Mouse (Mus musculus): Measurements from ENCODE around the gene Lrrtm4. TPM values are rescaled to one million over a fixed set of nuclear protein-coding genes. Genes with fewer than 3 reads are reported as not detected.

Gene Lrrtm4
- 0.79 and 2.0 TPM in 2 replicates for polyA plus RNA-seq (2016; fragmentation: Nextera tagmentation; extraction: Ambion mirVana)

DNA sequence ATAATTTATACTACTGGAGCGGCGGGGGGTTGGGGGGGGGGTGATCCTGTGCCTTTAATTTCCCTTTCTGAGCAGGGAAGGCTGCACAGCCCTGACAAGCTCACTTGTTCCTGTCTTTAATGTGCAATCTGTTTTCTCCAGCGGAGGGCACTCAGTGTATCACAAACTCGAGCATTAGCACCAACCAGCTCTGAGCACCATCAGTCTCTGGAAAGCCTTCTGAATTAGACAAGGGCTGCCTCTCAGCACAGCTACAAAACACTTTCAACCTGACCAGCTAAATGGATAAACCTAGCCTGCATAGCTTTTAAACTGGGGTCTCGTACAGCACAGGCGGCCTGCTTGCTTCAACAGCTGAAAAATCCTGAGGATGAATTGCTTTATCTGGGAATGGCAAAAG lies at the start of gene Lrrtm4:
Gene Lrrtm4 (plus strand): TSS at position 113 of the 400 bp plus-strand sequence.
- Histone ChIP-seq H3K27ac (replicated peaks) (0 out of 2 replicates have a peak within 1 kb of the TSS, but pooled peaks have one; percentile 46), H3K27me3 (ENCODE audit: low read depth, poor library complexity, severe bottlenecking) (no peaks in the 10 kb centered on the region), H3K36me3 (no peaks in the 10 kb centered on the region), H3K9me3 (replicated peaks) (no peaks in the 10 kb centered on the region), H3K4me1 (peaks cover 6% of the 10 kb centered on the region), H3K4me3 (peak within 1 kb of the TSS; percentile 54)
- DNase-seq (ENCODE audit: low spot score) = peak; percentile 38
- 10% methylated on average over 6 of the region's 6 CpGs for WGBS

DNA sequence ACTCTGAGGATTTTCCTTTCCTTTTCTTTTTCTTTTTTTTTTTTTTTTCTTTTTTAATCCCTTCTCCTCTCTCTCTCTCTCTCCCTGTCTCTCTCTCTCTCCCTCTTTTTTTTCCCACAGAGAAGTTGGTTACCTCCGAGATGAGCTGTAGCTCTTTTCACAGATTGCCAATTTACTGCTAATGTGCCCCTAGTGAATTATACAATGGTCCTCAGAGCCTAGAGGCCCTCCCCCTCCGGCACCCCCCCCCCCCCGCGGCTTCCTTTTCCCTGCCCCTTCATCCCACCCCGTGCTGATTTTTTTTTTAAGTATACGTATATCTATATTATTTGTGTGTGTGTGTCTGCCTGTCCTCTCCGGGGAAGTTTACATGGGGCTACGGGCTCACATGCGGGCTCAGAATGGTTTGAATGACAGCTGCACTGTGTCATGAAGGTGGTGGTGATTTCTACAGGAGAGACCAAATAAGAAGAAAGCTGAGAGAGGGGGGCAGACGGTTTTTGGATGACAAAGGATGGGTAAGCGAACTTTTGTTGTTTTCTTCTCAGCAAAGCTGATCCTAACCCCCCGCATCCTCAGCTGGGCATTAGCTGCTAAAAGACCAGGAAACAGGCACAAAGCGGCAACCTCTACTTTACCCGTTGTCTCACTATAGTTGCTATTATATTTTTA lies 648 bp downstream of the Lrrtm4 start:
- 2% methylated on average over 13 of the region's 14 CpGs for WGBS
- H3K4me3 ChIP-seq = peak overlapping the region; percentile 54
- no peaks in the 10 kb centered on the region for H3K36me3 ChIP-seq
- no peaks in the 10 kb centered on the region for H3K9me3 ChIP-seq (replicated peaks)
- no peaks in the 10 kb centered on the region for H3K27me3 ChIP-seq (ENCODE audit: low read depth, poor library complexity, severe bottlenecking)
- 0 out of 2 replicates have a peak overlapping the region, but pooled peaks have one; percentile 46 for H3K27ac ChIP-seq (replicated peaks)
- DNase-seq (ENCODE audit: low spot score) = peak; percentile 33
- H3K4me1 ChIP-seq = peaks cover 6% of the 10 kb centered on the region

DNA sequence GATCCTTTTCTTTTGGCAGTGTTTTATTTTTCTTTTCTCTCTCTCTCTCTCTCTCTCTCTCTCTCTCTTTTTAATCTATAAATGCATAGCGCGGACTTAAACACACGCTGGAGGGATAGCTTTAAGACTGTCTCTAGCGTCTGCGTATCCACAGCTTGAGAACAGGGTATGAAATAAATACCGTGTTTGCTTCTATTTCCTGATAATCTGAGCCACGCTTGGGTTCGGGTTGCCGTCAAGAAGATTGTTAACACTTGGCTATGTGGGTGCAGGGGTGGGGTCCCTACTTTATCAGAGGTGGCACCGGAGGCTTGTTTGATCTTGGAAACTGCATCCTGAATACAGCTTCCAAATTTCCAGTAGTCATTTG lies 1.2 kb downstream of the Lrrtm4 start:
- 8% methylated on average over 10 of the region's 10 CpGs for WGBS
- no peak for DNase-seq (ENCODE audit: low spot score)
- Histone ChIP-seq H3K27me3 (ENCODE audit: low read depth, poor library complexity, severe bottlenecking) (no peaks in the 10 kb centered on the region), H3K27ac (replicated peaks) (0 out of 2 replicates have a peak overlapping the region, but pooled peaks have one; percentile 46), H3K4me3 (peak overlapping the region; percentile 54), H3K36me3 (no peaks in the 10 kb centered on the region), H3K4me1 (peaks cover 6% of the 10 kb centered on the region), H3K9me3 (replicated peaks) (no peaks in the 10 kb centered on the region)

DNA sequence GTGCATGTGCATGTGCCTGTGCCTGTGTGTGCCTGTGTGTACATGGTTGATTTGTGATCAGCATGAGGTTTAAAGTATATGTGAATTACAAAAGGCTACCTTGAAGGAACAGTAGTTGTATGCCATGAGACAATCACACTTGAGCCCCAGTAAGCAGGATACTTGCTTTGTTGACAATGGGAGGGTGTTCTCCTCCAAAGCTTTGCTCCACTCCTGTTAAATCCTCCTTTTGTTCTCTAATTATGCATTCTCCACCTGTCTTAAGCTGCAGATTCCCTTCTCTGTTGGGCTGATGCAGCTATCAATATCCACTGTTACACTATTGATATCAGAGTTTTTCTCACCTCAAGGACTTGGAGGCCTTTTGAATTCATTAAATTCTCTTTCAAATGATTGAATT lies 38.2 kb downstream of the Lrrtm4 start:
- Histone ChIP-seq H3K4me3 (no peak overlapping the region), H3K36me3 (no peaks in the 10 kb centered on the region), H3K4me1 (no peaks in the 10 kb centered on the region), H3K27me3 (ENCODE audit: low read depth, poor library complexity, severe bottlenecking) (no peaks in the 10 kb centered on the region), H3K27ac (replicated peaks) (no peak overlapping the region), H3K9me3 (replicated peaks) (no peaks in the 10 kb centered on the region)
- no peak for DNase-seq (ENCODE audit: low spot score)

DNA sequence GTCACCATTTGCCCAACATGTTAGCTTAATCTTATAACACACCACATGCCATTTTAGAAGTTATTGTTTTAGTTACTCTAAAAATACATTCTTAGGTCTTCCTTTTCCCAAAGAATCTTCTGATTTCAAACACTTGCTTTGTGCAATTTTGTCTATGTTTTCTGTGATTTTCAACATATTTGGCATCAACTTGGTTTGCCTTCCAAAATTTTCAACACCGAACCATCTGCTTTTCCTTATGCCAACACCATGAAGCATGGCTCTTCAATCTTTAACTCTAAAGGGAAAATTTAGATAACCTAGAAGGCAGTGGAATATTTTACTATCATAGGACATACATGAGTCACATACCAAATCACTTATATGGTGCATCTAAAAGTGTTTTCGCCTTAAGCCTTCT lies 59.3 kb downstream of the Lrrtm4 start:
- H3K27ac ChIP-seq (replicated peaks) = no peak overlapping the region
- no peaks in the 10 kb centered on the region for H3K4me1 ChIP-seq
- H3K36me3 ChIP-seq = no peaks in the 10 kb centered on the region
- WGBS = 94% methylated on average over 2 of the region's 2 CpGs
- DNase-seq (ENCODE audit: low spot score) = no peak
- H3K27me3 ChIP-seq (ENCODE audit: low read depth, poor library complexity, severe bottlenecking) = no peaks in the 10 kb centered on the region
- no peak overlapping the region for H3K4me3 ChIP-seq
- no peaks in the 10 kb centered on the region for H3K9me3 ChIP-seq (replicated peaks)

DNA sequence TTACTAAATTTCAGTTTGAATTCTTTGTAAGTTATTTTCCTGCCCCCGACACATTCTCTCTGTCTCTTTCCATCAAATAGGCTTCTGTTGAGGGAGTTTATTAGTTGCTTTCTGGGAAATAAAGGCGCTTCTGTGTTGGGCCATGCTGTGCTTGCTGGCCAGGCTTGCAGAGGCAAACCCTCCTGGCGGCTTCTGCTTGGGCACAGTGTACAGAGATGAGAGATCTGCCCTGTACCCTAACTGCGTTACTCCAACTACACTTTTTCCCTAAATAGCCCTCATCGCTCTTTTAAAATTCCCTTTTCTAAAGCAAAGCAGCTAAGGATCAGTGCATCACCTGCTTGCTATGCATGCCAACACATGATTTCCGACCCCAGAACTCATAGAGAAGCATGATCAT lies 60.6 kb downstream of the Lrrtm4 start:
- Histone ChIP-seq H3K4me1 (no peaks in the 10 kb centered on the region), H3K27me3 (ENCODE audit: low read depth, poor library complexity, severe bottlenecking) (no peaks in the 10 kb centered on the region), H3K4me3 (no peak overlapping the region), H3K27ac (replicated peaks) (no peak overlapping the region), H3K36me3 (no peaks in the 10 kb centered on the region), H3K9me3 (replicated peaks) (no peaks in the 10 kb centered on the region)
- WGBS = 88% methylated on average over 6 of the region's 6 CpGs
- no peak for DNase-seq (ENCODE audit: low spot score)

DNA sequence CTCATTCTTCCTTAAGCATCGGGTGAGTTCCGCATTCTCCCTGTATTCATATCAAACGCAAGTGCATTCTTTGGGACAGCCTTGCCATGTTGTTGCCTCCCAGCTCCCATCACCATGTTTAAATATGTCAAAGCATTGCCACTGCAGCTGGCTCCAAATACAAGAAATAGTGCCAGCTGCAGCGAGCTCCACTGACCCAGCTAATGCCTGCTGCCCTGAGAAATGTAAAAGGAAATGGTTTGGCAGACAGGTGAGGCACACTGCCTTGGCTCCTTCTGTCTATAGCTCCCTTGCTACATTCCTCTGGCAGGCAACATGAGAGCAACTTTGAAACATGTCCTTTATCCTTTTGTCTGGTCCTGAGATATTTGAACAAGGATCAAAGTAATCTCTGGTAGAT lies 76.2 kb downstream of the Lrrtm4 start:
- Histone ChIP-seq H3K36me3 (no peaks in the 10 kb centered on the region), H3K27ac (replicated peaks) (no peak overlapping the region), H3K4me1 (no peaks in the 10 kb centered on the region), H3K27me3 (ENCODE audit: low read depth, poor library complexity, severe bottlenecking) (no peaks in the 10 kb centered on the region), H3K9me3 (replicated peaks) (no peaks in the 10 kb centered on the region), H3K4me3 (no peak overlapping the region)
- WGBS = 90% methylated on average over 4 of the region's 4 CpGs
- DNase-seq (ENCODE audit: low spot score) = no peak

DNA sequence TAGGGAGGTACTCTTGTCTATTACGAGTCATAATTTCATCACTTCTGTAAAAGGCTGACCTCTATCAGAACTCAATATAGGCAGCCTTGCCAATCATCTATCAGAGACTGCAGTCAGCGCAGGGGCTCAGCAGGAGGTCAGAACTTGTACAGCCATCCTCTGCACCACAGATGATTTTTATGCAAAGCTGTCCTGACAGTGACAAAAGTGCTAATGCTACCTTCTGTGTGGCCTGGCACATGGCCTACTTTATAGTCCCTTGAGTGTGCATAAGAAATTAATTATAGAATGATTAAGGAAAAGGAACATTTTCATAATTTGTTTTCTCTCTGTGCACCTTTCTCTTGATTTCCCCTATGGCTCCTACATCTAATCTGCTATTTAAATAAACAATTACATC lies 86.7 kb downstream of the Lrrtm4 start:
- DNase-seq (ENCODE audit: low spot score) = no peak
- no peaks in the 10 kb centered on the region for H3K36me3 ChIP-seq
- H3K4me3 ChIP-seq = no peak overlapping the region
- H3K9me3 ChIP-seq (replicated peaks) = no peaks in the 10 kb centered on the region
- WGBS = 79% methylated on average over 2 of the region's 2 CpGs
- H3K27ac ChIP-seq (replicated peaks) = no peak overlapping the region
- H3K27me3 ChIP-seq (ENCODE audit: low read depth, poor library complexity, severe bottlenecking) = no peaks in the 10 kb centered on the region
- no peaks in the 10 kb centered on the region for H3K4me1 ChIP-seq

DNA sequence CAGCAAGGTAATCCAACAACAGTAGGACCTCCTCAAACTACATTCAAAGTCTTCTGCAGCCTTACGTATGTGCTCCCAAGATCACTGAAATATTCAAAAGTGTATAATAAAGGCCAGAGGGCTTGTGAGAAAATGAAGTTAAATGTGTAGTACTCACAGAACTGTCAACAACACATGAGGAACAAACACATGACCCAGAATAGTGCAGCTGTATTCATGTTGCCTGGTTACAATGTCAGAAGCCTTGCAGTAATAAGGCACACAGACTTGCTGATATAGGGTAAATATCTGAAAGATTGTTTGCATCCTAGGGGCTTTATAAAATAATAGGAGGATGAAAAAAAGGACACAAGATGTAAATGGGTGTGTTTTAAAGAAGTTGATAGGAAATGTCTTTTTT lies 87.2 kb downstream of the Lrrtm4 start:
- no peaks in the 10 kb centered on the region for H3K4me1 ChIP-seq
- 88% methylated on average over 1 of the region's 1 CpGs for WGBS
- H3K4me3 ChIP-seq = no peak overlapping the region
- no peaks in the 10 kb centered on the region for H3K27me3 ChIP-seq (ENCODE audit: low read depth, poor library complexity, severe bottlenecking)
- no peak for DNase-seq (ENCODE audit: low spot score)
- H3K27ac ChIP-seq (replicated peaks) = no peak overlapping the region
- H3K36me3 ChIP-seq = no peaks in the 10 kb centered on the region
- H3K9me3 ChIP-seq (replicated peaks) = no peaks in the 10 kb centered on the region

DNA sequence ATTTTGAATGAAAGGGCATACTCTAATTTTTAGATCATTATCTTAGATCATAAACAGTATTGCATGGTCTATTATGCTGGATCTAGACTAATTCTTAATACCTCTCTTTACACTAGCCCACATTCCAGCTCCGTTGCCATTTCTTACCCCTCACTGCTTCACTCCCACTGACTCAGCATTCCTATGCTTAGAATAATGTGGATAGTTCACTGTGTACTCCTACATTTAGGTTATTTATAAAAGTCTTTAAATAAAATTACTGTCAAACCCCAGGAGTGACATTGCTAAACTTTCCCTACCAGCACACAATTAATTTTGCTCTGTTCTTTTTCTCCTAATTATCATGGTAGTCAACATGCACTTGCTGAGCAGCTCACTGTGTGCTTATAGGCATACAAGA lies 107.7 kb downstream of the Lrrtm4 start:
- H3K4me1 ChIP-seq = no peaks in the 10 kb centered on the region
- H3K36me3 ChIP-seq = no peaks in the 10 kb centered on the region
- no peak overlapping the region for H3K27ac ChIP-seq (replicated peaks)
- H3K9me3 ChIP-seq (replicated peaks) = no peaks in the 10 kb centered on the region; the same call in 1 of the 2 replicates
- 87% methylated on average over 1 of the region's 1 CpGs for WGBS
- no peak for DNase-seq (ENCODE audit: low spot score)
- no peaks in the 10 kb centered on the region for H3K27me3 ChIP-seq (ENCODE audit: low read depth, poor library complexity, severe bottlenecking)
- H3K4me3 ChIP-seq = no peak overlapping the region

DNA sequence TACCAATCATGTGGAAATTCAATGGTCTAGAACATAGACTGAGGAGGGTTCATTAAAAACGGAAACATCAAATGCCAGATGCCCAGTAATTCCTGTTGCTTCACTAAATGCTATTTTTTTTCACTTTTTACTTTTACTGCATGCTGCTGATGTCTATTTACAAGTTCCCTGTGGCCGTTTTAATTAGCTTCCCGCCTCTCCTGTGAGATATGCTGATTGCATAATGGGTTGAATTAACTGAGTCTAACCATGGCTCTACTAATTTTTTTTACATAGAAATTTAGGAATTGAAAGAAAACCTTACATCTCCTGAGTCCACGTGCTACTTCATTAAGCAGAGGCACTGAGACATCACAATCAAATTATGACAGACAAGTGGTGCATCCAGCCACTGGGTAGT lies 143.9 kb downstream of the Lrrtm4 start:
- WGBS = 78% methylated on average over 4 of the region's 4 CpGs
- Histone ChIP-seq H3K4me1 (no peaks in the 10 kb centered on the region), H3K27ac (replicated peaks) (no peak overlapping the region), H3K27me3 (ENCODE audit: low read depth, poor library complexity, severe bottlenecking) (no peaks in the 10 kb centered on the region), H3K36me3 (no peaks in the 10 kb centered on the region), H3K4me3 (no peak overlapping the region), H3K9me3 (replicated peaks) (no peaks in the 10 kb centered on the region)
- no peak for DNase-seq (ENCODE audit: low spot score)

DNA sequence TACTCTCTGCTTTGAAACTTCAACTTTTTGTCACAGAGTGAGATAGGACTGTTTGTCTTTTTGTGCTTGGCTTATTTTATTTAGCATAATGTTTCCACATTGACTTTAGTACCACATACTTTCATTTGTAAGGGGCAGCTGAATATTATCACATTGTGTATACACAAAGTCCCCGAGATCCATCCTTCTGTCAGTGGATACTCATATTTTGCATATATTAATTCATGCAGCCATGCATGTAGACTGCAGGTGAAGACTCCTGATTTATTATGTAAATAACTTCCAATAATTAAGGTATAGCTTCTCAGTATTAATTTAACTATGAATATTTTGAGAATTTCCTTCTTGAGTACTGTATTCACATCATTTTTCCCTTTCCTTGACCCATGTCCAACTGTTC lies 163.2 kb downstream of the Lrrtm4 start:
- H3K36me3 ChIP-seq = no peaks in the 10 kb centered on the region
- no peaks in the 10 kb centered on the region for H3K27me3 ChIP-seq (ENCODE audit: low read depth, poor library complexity, severe bottlenecking)
- no peak overlapping the region for H3K27ac ChIP-seq (replicated peaks)
- H3K9me3 ChIP-seq (replicated peaks) = no peaks in the 10 kb centered on the region
- no peak for DNase-seq (ENCODE audit: low spot score)
- WGBS = 85% methylated on average over 1 of the region's 1 CpGs
- peaks cover 8% of the 10 kb centered on the region for H3K4me1 ChIP-seq
- H3K4me3 ChIP-seq = no peak overlapping the region

DNA sequence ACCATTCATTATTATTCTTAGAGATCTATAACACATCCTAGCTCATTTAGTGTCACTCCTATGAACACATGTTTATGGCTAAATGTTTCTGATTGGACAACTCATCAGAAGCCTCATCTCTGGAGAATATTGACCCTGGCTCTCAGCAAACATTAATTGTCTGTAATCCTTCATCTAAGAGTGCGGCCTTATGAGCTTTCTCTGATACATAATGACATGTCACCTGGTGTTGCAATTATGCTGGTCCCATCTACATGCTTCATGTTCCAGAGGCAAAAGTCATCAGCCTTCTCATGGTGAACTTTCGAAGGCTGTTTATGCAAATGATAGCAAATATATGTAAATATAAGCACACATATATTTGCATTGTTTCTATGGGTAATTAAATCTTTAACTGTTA lies 163.7 kb downstream of the Lrrtm4 start:
- no peak overlapping the region for H3K27ac ChIP-seq (replicated peaks)
- no peak for DNase-seq (ENCODE audit: low spot score)
- no peak overlapping the region for H3K4me3 ChIP-seq
- 89% methylated on average over 2 of the region's 2 CpGs for WGBS
- H3K36me3 ChIP-seq = no peaks in the 10 kb centered on the region
- H3K4me1 ChIP-seq = peaks cover 8% of the 10 kb centered on the region
- H3K9me3 ChIP-seq (replicated peaks) = no peaks in the 10 kb centered on the region
- no peaks in the 10 kb centered on the region for H3K27me3 ChIP-seq (ENCODE audit: low read depth, poor library complexity, severe bottlenecking)
